Mouse (Mus musculus) embryonic facial prominence, embryonic 11.5 days (tissue): Measurements from ENCODE around the gene Retn. TPM values are rescaled to one million over a fixed set of nuclear protein-coding genes. Genes with fewer than 3 reads are reported as not detected.

Source experiments
- ATAC-seq: fragments of 200-750 bp; cut with Nextera tagmentation; replicated peaks from 2 replicates; pipeline ENCODE4 v1.8.0; 2017; ENCODE audit warnings: low read depth; ENCODE audit not compliant: insufficient number of reproducible peaks, low FRiP score, low TSS enrichment
- DNase-seq: peaks from one replicate; pipeline ENCODE4 v3.0.0-alpha.2; 2015; ENCODE audit warnings: low spot score
- H3K27ac ChIP-seq: fragments of 300-500 bp; sonication (generic); replicated peaks from 2 replicates; pipeline ENCODE4 v1.5.1; 2014; ENCODE audit warnings: mild to moderate bottlenecking, low read depth, low read length, control low read depth
- H3K27me3 ChIP-seq: fragments of 300-500 bp; sonication (generic); 2 replicates; pipeline ENCODE4 v1.6.1; 2014; ENCODE audit warnings: mild to moderate bottlenecking, low read length, moderate library complexity, mixed read lengths; ENCODE audit not compliant: control insufficient read depth, insufficient read depth
- H3K36me3 ChIP-seq: fragments of 300-500 bp; sonication (generic); replicated peaks from 2 replicates; pipeline ENCODE4 v1.6.1; 2014; ENCODE audit warnings: low read depth, mild to moderate bottlenecking, low read length, moderate library complexity, mixed read lengths; ENCODE audit not compliant: control insufficient read depth, insufficient read depth
- H3K4me1 ChIP-seq: fragments of 300-500 bp; sonication (generic); 2 replicates; pipeline ENCODE4 v1.6.1; 2014; ENCODE audit warnings: low read length, mixed read lengths; ENCODE audit not compliant: control insufficient read depth, insufficient read depth
- H3K4me2 ChIP-seq: fragments of 300-500 bp; sonication (generic); 2 replicates; pipeline ENCODE4 v1.6.1; 2014; ENCODE audit warnings: low read depth, mild to moderate bottlenecking, control low read depth, low read length, moderate library complexity
- H3K4me3 ChIP-seq: fragments of 300-500 bp; sonication (generic); 2 replicates; pipeline ENCODE4 v1.5.1; 2014; ENCODE audit warnings: low read depth, low read length, control low read depth
- H3K9ac ChIP-seq: fragments of 300-500 bp; sonication (generic); replicated peaks from 2 replicates; pipeline ENCODE4 v1.6.1; 2014; ENCODE audit warnings: mild to moderate bottlenecking, control low read depth, low read length
- H3K9me3 ChIP-seq: fragments of 300-500 bp; sonication (generic); replicated peaks from 2 replicates; pipeline ENCODE4 v1.6.1; 2016; ENCODE audit warnings: mild to moderate bottlenecking, low read length, inconsistent platforms, mixed read lengths; ENCODE audit not compliant: control insufficient read depth
- WGBS: fragments of 180-500 bp; shearing (Covaris S2); extraction: QIAGEN DNeasy Blood & Tissue Kit; methylation state at CpG from one replicate; pipeline ENCODE4 v1.1.7; 2014; 5-methylcytosine and 5-hydroxymethylcytosine counted together
- polyA plus RNA-seq: library from polyadenylated mRNA; unstranded; fragments of >200 nt; fragmentation: Nextera tagmentation; extraction: Ambion mirVana; gene quantifications from 2 replicates; pipeline ENCODE4 v1.2.1, GENCODE M21; 2014

The Retn gene
- polyA plus RNA-seq, 1 experiment from 2014 or later = not detected

GRCm38 (mm10) chr8:3707611-3708010 lies 52.0 kb downstream of the Retn start:
- no peak for DNase-seq
- H3K9ac ChIP-seq = no peak overlapping the region

More at GRCm38 (mm10) chr8:3707611-3708010, 52.0 kb downstream of the Retn start:
- Histone ChIP-seq H3K36me3 (no peaks in the 10 kb centered on the region), H3K27me3 (no peaks in the 10 kb centered on the region), H3K4me3 (no peak overlapping the region), H3K4me2 (no peak overlapping the region), H3K9me3 (no peaks in the 10 kb centered on the region), H3K27ac (no peak overlapping the region), H3K4me1 (no peaks in the 10 kb centered on the region)
- WGBS = 68% methylated on average over 7 of the region's 7 CpGs
- ATAC-seq = no peak

Other genes starting within 250 kb of the Retn start
- gene Pex11g, start 188.1 kb upstream of the Retn start, polyA plus RNA-seq = 2.1 TPM in 2 replicates
- 0.14 TPM in 1 of 2 replicates, not detected in the other for gene Tex45, start 184.9 kb upstream of the Retn start, polyA plus RNA-seq
- 29.0 and 29.9 TPM in 2 replicates for gene Zfp358, start 162.6 kb upstream of the Retn start, polyA plus RNA-seq
- gene Mcoln1, start 155.3 kb upstream of the Retn start, polyA plus RNA-seq = 43.1 and 43.6 TPM in 2 replicates
- gene Pnpla6, start 140.4 kb upstream of the Retn start, polyA plus RNA-seq = 13.6 and 17.5 TPM in 2 replicates
- 2.5 and 5.4 TPM in 2 replicates for gene C330021F23Rik, start 87.8 kb upstream of the Retn start, polyA plus RNA-seq
- gene Camsap3, start 68.5 kb upstream of the Retn start, polyA plus RNA-seq = 5.1 and 8.9 TPM in 2 replicates
- 61.4 and 61.6 TPM in 2 replicates for gene Xab2, start 34.5 kb upstream of the Retn start, polyA plus RNA-seq
- 73.5 and 84.1 TPM in 2 replicates for gene Pet100, start 34.2 kb upstream of the Retn start, polyA plus RNA-seq
- 1.5 and 2.2 TPM in 2 replicates for gene Pcp2, start 30.2 kb upstream of the Retn start, polyA plus RNA-seq
- gene Stxbp2, start 24.8 kb upstream of the Retn start, polyA plus RNA-seq = 24.9 and 26.5 TPM in 2 replicates
- gene Mcemp1, start 10.0 kb downstream of the Retn start, polyA plus RNA-seq = 0.28 TPM in 1 of 2 replicates, not detected in the other
- 7.8 and 10.8 TPM in 2 replicates for gene Fcor, start 16.6 kb downstream of the Retn start, polyA plus RNA-seq
- 36.8 and 38.6 TPM in 2 replicates for gene Trappc5, start 20.5 kb downstream of the Retn start, polyA plus RNA-seq
- gene Fcer2a, start 38.4 kb downstream of the Retn start, polyA plus RNA-seq = 0.25 and 0.36 TPM in 2 replicates
- 0.28 TPM in 2 replicates for gene Clec4g, start 64.9 kb downstream of the Retn start, polyA plus RNA-seq
- not detected in 2 replicates for gene Cd209a, start 93.2 kb downstream of the Retn start, polyA plus RNA-seq
- gene Cd209e, start 198.5 kb downstream of the Retn start, polyA plus RNA-seq = not detected in 2 replicates
- gene Cd209d, start 222.8 kb downstream of the Retn start, polyA plus RNA-seq = not detected in 2 replicates